Mouse (Mus musculus) erythroblast, embryonic 14.5 days (primary cell): ENCODE measurements at regions not wholly inside any gene's neighbourhood (a gene's known extent, or its start where the extent isn't known, plus 50 kb on each side); places are given as distances from the start of the nearest gene placed in this dataset.

Experiments
- H3K27me3 ChIP-seq: 2 replicates; pipeline ENCODE4 v1.6.1; 2012; ENCODE audit warnings: inconsistent platforms; ENCODE audit not compliant: control insufficient read depth
- H3K36me3 ChIP-seq: 2 replicates; pipeline ENCODE4 v1.6.1; 2012; ENCODE audit warnings: mild to moderate bottlenecking, inconsistent platforms; ENCODE audit not compliant: control insufficient read depth
- H3K4me1 ChIP-seq: 2 replicates; pipeline ENCODE4 v1.6.1; 2012; ENCODE audit warnings: inconsistent platforms; ENCODE audit not compliant: control insufficient read depth
- H3K4me3 ChIP-seq: replicated peaks from 2 replicates; pipeline ENCODE3; 2012; ENCODE audit warnings: moderate library complexity, mild to moderate bottlenecking, inconsistent platforms
- H3K9me3 ChIP-seq: 2 replicates; pipeline ENCODE4 v1.6.1; 2012; ENCODE audit warnings: low read length, inconsistent platforms, mixed read lengths; ENCODE audit not compliant: control insufficient read depth
- GATA1 ChIP-seq: IDR thresholded peaks from 2 replicates; pipeline ENCODE4 v1.6.1; 2012; ENCODE audit warnings: low read length, inconsistent platforms, mixed read lengths
- TAL1 ChIP-seq: IDR thresholded peaks from 3 replicates; pipeline ENCODE4 v1.6.1; 2012; ENCODE audit warnings: low read length, inconsistent platforms, mixed read lengths

- Histone ChIP-seq H3K4me1 (no peaks in the 10 kb centered on the region), H3K36me3 (no peaks in the 10 kb centered on the region), H3K4me3 (no peak overlapping the region), H3K9me3 (no peaks in the 10 kb centered on the region), H3K27me3 (no peaks in the 10 kb centered on the region)
- TF ChIP-seq TAL1 (no peak), GATA1 (no peak)
Measured at GRCm38 (mm10) chr3:143021159-143021871, 139.5 kb upstream of the Pkn2 start.

GRCm38 (mm10) chr3:143017480-143017879, 135.7 kb upstream of the Pkn2 start:
- Histone ChIP-seq H3K27me3 (no peaks in the 10 kb centered on the region), H3K4me3 (no peak overlapping the region), H3K36me3 (no peaks in the 10 kb centered on the region), H3K4me1 (no peaks in the 10 kb centered on the region), H3K9me3 (no peaks in the 10 kb centered on the region)
- TF ChIP-seq GATA1 (no peak), TAL1 (no peak)

DNA sequence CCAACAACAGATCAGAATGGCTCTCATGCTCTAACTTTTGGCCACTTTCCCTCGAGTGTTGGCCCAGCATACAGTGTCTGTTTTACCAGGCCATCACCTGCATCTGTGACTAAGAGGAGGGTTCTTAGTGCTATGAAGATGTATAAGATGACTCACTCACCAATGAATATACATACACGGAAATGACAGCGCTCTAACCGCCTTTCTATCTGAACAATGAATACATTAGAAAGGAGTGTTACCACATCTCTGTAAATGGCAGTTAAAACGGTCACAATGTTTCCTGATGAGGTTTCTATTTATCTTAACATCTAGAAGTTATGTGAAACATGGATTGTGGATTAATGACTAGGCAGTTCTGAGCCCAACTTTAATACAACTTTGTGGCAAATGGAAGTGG, 135.0 kb upstream of the Pkn2 start:
- TF ChIP-seq GATA1: no peak
- TF ChIP-seq TAL1: no peak
- Histone ChIP-seq H3K4me3 (no peak overlapping the region), H3K36me3 (no peaks in the 10 kb centered on the region), H3K4me1 (no peaks in the 10 kb centered on the region), H3K9me3 (no peaks in the 10 kb centered on the region), H3K27me3 (no peaks in the 10 kb centered on the region)

- TF ChIP-seq TAL1 (no peak), GATA1 (no peak)
- H3K9me3 ChIP-seq: no peaks in the 10 kb centered on the region
- no peaks in the 10 kb centered on the region for H3K36me3 ChIP-seq
- H3K4me1 ChIP-seq: no peaks in the 10 kb centered on the region
- no peak overlapping the region for H3K4me3 ChIP-seq
- H3K27me3 ChIP-seq: no peaks in the 10 kb centered on the region
Measured at GRCm38 (mm10) chr3:143014421-143014820, 132.6 kb upstream of the Pkn2 start.

DNA sequence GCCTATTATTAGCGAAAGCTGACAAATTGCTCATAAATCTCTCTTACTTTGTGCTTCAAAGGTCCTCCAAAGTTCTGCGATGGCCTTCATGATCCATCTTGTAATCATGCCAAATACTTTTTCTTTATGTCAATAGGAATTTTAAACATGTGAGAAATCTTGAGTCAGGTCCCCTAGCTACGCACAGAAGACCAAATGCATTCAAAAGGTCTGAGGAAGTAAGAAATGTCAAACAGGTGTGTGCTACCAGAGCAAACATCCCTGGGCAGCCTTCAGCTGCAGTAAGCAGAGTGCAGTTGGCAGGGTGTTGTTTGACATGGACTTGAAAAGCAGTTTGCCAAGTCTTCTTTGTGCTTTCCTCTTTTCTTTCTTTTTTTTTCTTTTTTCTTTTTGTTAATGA, 125.2 kb upstream of the Pkn2 start:
- H3K4me3 ChIP-seq: no peak overlapping the region
- H3K36me3 ChIP-seq: no peaks in the 10 kb centered on the region
- H3K27me3 ChIP-seq: no peaks in the 10 kb centered on the region
- H3K9me3 ChIP-seq: no peaks in the 10 kb centered on the region
- no peak for TF ChIP-seq TAL1
- no peak for TF ChIP-seq GATA1
- no peaks in the 10 kb centered on the region for H3K4me1 ChIP-seq

DNA sequence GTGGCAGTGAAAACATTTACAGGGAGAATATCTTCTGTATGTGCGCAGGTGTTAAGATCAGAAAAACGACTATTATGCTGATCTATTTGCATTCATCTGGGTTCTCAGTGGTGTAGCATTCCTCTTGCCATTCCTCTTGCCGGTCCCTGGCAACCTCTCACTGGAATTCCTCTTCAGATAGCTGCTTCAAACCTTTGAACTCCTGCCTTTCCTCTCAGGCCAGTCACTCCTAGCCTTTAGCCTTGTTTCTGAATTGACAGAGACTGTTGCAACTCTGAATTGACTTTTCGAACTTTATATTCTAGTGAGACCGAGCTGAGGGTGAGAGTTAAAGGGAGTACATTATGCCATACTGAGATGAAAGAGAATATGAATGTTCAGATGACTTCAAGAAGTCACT, 120.1 kb upstream of the Pkn2 start:
- Histone ChIP-seq H3K4me1 (no peaks in the 10 kb centered on the region), H3K36me3 (no peaks in the 10 kb centered on the region), H3K4me3 (no peak overlapping the region), H3K27me3 (no peaks in the 10 kb centered on the region), H3K9me3 (no peaks in the 10 kb centered on the region)
- TF ChIP-seq GATA1: no peak

- no peak overlapping the region for H3K4me3 ChIP-seq
- H3K36me3 ChIP-seq: no peaks in the 10 kb centered on the region
- H3K4me1 ChIP-seq: no peaks in the 10 kb centered on the region
- no peaks in the 10 kb centered on the region for H3K9me3 ChIP-seq
- no peaks in the 10 kb centered on the region for H3K27me3 ChIP-seq
- TF ChIP-seq GATA1 (no peak), TAL1 (no peak)
Measured at GRCm38 (mm10) chr3:142995981-142996743, 114.4 kb upstream of the Pkn2 start.

DNA sequence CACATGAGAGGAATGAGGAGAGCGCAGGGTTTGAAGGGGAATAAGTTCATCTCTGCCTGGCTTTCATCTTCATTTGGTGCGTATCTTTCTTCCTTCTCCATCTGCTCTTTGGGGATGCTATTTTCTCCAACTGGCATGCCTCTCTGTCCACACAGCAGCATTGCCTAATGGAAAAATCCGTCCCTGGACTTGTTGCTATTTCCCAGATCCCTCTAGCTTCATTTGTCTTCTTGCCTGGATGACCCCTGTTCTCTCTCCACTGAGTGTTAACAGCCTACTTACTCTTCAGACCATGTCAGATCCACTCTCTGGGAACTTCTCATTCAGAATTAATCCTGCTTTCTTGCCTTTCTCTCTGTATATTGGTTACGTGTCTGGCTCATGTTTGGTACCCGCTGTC, 102.7 kb upstream of the Pkn2 start:
- Histone ChIP-seq H3K27me3 (no peaks in the 10 kb centered on the region), H3K36me3 (no peaks in the 10 kb centered on the region), H3K4me3 (no peak overlapping the region), H3K4me1 (no peaks in the 10 kb centered on the region), H3K9me3 (no peaks in the 10 kb centered on the region)
- no peak for TF ChIP-seq GATA1
- no peak for TF ChIP-seq TAL1

- no peaks in the 10 kb centered on the region for H3K4me1 ChIP-seq
- H3K9me3 ChIP-seq: no peaks in the 10 kb centered on the region
- no peaks in the 10 kb centered on the region for H3K36me3 ChIP-seq
- H3K4me3 ChIP-seq: no peak overlapping the region
- no peak for TF ChIP-seq TAL1
- no peak for TF ChIP-seq GATA1
- no peaks in the 10 kb centered on the region for H3K27me3 ChIP-seq
Measured at GRCm38 (mm10) chr3:142981221-142981620, 99.4 kb upstream of the Pkn2 start.
